Mouse (Mus musculus) hindlimb bud, embryonic 11.5 days (tissue): ENCODE results near the gene Ly6g5b.

Source experiments
- DNase-seq: peaks from one replicate; pipeline ENCODE4 v3.0.0-alpha.2; 2012; ENCODE audit warnings: low read depth, low spot score; ENCODE audit errors: extremely low spot score

Gene Ly6g5b

GRCm38 (mm10) chr17:35080710-35081109 is 34.5 kb downstream of the Ly6g5b start:
- DNase-seq: no peak

GRCm38 (mm10) chr17:35080248-35080647 is 35.0 kb downstream of the Ly6g5b start:
- DNase-seq: no peak

DNA sequence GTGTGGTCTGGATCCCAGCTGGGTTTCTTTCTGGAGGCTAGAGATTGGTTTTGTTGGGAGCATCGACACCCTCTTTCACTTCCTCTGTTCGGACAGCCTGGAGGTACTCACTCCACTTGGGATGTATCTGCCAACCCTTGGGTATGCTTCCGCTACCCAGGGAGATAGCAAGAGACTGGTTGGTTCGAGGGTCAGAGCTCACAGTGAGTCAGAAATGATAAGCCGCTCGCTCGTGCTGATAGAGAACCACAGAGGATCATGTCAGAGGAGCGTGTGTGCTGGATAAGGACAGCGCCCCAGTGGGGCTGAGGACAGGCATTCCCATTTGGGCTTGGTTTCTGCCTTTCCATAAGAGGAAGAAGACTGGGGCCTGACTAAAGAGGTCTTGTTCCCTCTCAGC is 35.5 kb downstream of the Ly6g5b start:
- DNase-seq: no peak

DNA sequence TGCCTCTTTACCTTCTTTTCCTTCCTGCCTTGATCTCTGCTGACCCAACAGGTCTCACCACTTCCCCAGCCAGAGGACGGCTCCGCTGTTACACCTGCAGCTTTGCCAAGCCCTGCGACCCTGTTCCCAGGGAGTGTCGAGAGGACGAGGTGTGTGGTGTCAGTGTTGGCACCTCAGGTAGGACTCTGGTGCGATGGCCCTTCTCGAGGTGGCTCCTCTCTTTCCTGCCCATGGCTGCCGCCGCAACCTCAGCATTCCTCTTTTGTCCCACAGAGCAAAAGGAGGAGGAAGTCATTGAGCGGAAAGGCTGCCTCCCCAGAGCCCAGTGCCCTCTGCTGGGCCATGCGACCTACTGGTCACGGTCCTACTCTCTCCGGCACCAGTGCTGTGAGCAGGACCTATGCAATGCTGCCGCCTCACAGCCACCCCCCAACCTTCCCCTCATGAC is 37.4 kb downstream of the Ly6g5b start, which contains the start of gene Ly6g6d:
Ly6g6d (minus strand) TSS at position 280 of the 448 bp plus-strand sequence.
- DNase-seq: no peak

DNA sequence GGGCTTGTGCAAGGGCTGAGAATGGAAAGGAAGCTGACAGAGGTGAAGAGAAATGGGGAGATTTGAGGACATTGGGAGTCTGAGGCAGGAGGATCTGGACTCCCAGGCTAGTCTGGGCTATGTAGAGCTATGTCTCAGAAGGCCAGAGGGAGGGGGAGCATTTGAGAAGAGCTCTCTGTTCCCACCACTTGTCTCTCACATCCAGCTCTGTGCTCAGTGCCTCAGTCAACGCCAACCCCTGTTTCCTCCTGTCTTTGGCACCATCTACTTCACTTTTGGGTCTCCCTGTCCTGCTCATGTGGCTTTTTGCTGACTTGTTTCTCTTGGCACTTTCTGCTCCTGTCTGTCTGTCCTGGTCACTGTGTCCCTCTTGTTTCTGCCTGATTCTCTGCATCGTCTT is 37.9 kb downstream of the Ly6g5b start:
- no peak for DNase-seq

- DNase-seq: no peak
These were observed 38.6 kb downstream of the Ly6g5b start, which contains the start of gene Ly6g6e for GRCm38 (mm10) chr17:35076507-35077176. Gene Ly6g6e, plus strand, starts transcription at chr17:35076902.

- no peak for DNase-seq
These were observed 41.1 kb downstream of the Ly6g5b start for GRCm38 (mm10) chr17:35074097-35074496.

DNA sequence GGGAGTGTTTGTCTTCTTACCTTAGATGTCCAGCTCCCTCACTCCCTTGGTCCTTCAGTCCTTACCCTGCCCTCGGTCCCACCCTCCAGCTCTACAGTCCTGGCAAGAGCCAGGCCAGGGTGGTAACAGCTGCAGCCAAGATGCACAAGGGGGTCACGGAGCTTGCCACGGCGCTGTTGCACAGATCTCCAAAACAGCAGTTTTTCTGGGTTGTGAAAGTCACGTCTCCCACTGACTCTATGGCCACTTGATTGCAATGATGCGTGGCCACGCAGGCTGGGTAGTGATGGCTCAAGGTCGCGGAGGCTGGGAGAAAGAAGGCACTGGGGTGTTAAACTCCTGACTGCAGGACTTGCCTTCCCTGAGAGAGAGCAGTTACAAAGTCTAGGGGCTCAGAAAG is 43.8 kb downstream of the Ly6g5b start:
- no peak for DNase-seq

DNA sequence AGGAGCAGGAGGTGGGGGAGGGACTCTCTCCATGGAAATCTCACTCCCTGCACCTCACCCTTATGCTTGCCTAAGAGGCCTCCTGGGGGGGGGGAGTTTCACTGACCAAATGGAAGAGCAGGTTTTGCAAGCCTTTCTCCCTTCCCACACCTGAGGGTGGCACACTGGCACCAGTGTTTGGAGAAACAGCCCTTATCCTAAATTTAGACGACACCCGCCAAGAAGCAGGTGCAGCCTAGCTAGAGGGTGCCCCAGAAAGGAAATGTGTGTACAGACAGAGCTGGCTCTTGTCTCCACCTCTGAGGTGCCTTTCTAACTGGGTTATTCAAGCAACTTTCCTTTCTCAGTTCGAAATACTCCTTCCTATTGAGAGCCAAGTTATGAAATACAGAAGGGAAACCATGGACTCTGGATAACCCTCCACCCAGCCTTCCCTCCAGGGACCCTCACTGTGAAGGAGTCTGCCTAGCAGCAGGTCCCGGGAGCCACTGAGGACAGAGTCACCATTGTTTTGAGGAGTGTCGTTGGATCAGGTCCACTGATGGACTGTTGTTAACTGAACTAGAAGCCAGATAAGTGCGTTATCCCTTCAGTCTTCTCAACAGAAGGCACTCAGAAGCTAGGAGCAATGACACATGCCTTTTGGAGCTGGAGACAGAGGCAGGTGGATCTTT is 44.5 kb downstream of the Ly6g5b start:
- no peak for DNase-seq

- no peak for DNase-seq
These were observed 46.9 kb downstream of the Ly6g5b start for GRCm38 (mm10) chr17:35068213-35068914.

DNA sequence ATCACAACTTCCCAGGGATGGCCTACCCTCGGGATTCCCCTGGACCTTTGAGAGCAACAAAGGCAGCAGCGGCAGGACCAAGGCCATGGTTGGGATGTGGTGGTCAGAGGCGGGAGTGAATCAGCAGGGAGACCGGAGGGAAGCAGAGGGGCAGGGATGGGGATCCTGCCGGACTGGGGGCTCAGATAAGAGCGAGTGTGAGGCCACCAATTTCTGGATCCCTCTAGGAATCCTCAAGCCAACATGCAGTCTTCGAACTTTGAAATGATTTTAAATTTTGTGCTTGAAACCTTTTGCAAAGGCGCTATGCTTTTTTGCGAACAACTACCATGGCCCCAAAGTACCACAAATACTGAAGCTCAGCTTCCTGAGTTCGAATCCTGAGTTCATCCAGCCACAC is 49.1 kb downstream of the Ly6g5b start, which contains the start of gene Mpig6b:
Mpig6b (minus strand) TSS at position 101 of the 400 bp plus-strand sequence.
- DNase-seq: no peak

DNA sequence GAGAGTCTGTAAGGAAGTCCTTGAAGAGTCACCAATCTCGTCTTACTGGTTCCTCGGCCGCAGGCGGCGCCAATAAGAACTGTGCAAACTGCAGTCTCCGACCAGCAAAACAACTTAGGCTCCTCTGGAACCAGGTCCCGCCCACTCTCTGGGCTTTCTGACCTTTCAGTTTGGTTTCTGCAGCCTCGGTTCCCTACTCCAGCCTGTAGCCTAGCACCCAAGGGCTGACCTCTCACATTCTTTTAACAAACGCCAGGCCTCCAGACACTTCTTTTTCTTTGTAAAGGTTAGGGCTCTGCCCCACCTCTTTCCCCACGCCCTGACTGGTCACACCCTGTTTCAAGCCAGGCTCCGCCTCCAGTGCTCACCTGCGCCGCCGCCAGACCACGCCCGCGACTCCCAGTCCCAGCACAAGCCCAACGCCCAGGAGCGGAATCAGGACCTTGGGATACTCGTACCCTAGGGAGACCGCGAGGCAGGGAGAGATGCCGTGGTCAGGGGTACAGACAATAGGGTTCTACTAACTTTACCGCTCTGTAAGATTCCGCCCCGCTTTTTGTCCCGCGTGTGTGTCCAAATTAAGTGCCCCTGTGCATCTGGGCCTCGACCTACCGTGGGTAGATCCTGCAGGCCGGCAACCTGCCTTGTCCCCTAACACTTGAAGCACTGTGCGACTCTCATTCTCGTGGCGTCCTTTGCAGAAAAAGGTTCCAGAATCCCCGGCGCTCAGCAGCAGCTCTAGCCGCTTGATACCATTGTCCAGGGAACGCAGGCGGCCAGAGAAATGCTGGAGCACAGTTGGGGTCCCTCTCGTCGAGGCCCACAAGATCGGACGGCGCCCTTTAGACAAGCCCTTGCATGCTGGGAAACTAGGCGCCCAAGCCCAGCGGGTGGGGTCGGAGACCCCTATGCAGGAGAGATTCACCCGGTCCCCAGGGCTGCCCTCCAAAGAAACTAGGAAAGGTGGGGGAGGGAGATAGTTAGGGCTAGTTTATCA is 50.0 kb downstream of the Ly6g5b start, which contains the start of gene Ly6g6c:
Ly6g6c (plus strand) TSS at position 438 of the 997 bp plus-strand sequence.
- no peak for DNase-seq

DNA sequence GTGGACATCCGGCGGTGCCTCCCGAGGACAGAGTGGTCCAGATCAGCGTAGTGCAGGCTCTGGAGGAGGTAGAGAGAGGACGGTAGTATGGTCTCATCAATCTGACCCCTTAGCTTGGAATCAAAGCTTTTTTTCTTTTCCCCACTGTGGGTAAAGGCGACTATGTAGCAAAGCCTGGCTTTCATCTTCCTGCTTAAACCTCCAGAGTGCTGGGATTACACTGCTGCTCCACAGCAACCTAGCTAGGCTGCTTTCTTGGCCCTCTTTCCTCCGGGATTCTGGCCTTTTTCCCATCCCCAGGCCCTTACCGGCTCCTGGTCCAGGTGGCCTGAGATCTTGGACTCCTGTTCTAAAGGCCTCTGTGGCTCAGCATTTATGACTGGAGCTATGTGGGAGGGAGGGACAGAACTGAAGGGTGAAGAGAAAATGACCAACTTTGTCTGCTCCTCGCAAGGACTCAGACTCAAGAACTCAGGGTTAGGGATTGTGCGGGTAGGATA is 50.8 kb downstream of the Ly6g5b start:
- no peak for DNase-seq
